Mouse (Mus musculus): ENCODE data around the gene Galt. TPM values are rescaled to one million over a fixed set of nuclear protein-coding genes. Genes with fewer than 3 reads are reported as not detected.

The Galt gene
- 269 and 276 TPM in 2 replicates for polyA plus RNA-seq (2012; rRNA removed)

DNA sequence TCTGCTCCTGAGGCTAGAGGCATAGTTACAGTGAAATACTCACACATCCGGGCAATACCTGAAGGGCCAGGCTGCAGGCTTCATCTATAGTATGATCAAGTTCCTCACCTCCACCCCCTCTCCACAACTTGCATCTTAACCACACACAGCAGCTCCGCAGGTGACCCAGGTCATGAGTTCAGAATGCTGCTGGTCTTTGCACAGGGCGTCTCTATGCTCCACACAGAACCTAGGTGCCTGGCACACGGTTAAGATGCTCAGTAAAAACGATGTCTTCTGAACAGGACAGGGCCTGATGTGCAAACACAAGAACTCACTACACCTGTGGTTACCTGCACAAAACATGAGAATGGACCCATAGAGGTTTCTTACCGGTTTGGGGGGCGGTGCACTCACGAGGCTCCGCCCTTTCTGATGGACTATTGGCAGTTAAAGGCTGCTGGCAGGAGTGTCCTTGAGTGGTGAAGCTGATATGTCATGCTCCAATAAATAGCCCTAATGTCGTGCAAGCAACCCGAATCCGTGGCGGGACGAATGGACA is at the start of gene Galt:
Galt (plus strand) TSS at position 432 of the 541 bp plus-strand sequence.
- H3K27ac ChIP-seq (ENCODE audit: insufficient read depth, low read length): peak within 1 kb of the TSS; percentile 90
- peaks cover 10% of the 10 kb centered on the region for H3K4me1 ChIP-seq (ENCODE audit: control insufficient read depth, insufficient read depth, low read length)
- H3K4me3 ChIP-seq (ENCODE audit: insufficient read depth, low read length): peak within 1 kb of the TSS; percentile 67
- TF ChIP-seq POLR2A (IDR thresholded peaks at IDR 0.05; ENCODE audit: extremely low read depth, insufficient read depth, low read length): 0 out of 2 replicates have a peak, but pooled peaks have one; percentile 44
- no peak for TF ChIP-seq CTCF (IDR thresholded peaks at IDR 0.05; ENCODE audit: extremely low read depth, insufficient read depth, low read length)

DNA sequence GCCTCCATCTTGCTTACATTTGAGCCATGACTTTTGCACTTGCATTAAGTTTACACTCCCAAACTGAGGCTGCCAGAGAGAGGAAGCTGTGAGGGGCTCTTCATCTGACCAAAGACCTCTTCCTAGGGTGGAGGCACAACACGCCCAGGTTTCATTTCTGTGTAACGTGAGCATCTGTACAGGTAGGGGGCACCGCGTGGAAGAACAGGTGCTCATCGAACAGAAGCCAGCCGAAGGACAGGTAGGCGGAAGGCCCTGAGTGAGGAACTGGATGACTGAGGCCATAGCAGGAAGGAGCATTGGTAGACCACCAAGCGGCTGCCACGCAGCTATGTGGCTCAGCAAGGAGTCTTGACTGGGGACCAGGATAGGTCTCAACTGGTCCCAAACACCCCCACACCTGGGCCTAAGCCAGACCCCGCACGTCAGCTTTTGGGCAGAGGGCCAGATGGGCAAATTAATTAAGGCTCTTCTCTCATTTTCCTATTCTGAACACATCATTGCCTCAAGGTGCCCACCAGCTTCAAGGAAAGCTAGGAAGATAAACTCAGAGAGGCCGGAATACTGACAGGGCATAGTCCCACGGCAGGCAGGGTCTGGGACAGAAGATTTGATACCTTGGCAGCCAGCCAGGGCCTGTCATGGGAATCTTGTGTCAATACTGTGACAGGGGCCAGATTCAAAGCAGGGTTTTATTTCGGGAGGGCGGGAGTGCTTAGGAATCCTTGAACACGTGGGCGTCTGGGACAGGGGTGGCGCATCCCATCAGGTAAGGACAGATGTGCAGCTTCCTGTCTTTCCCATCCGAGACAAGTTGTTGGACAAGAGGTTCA is 48.9 kb upstream of the Galt start:
- no peak overlapping the region for H3K27ac ChIP-seq (ENCODE audit: insufficient read depth, low read length)
- TF ChIP-seq CTCF (IDR thresholded peaks at IDR 0.05; ENCODE audit: extremely low read depth, insufficient read depth, low read length) (no peak), POLR2A (IDR thresholded peaks at IDR 0.05; ENCODE audit: extremely low read depth, insufficient read depth, low read length) (no peak)

GRCm38 (mm10) chr4:41707011-41707535 is 48.0 kb upstream of the Galt start:
- H3K4me1 ChIP-seq (ENCODE audit: control insufficient read depth, insufficient read depth, low read length): peaks cover 5% of the 10 kb centered on the region; the same call in 1 of the 2 replicates
- no peak overlapping the region for H3K4me3 ChIP-seq (ENCODE audit: insufficient read depth, low read length)
- no peak overlapping the region for H3K27ac ChIP-seq (ENCODE audit: insufficient read depth, low read length)
- TF ChIP-seq POLR2A (IDR thresholded peaks at IDR 0.05; ENCODE audit: extremely low read depth, insufficient read depth, low read length): no peak
- peak; percentile 67 for TF ChIP-seq CTCF (IDR thresholded peaks at IDR 0.05; ENCODE audit: extremely low read depth, insufficient read depth, low read length)

More for the DNA sequence above, 48.9 kb upstream of the Galt start:
- 0 out of 2 replicates have a peak, but pooled peaks cover 3% of the 10 kb centered on the region for H3K4me1 ChIP-seq (ENCODE audit: control insufficient read depth, insufficient read depth, low read length)
- H3K4me3 ChIP-seq (ENCODE audit: insufficient read depth, low read length): no peak overlapping the region

DNA sequence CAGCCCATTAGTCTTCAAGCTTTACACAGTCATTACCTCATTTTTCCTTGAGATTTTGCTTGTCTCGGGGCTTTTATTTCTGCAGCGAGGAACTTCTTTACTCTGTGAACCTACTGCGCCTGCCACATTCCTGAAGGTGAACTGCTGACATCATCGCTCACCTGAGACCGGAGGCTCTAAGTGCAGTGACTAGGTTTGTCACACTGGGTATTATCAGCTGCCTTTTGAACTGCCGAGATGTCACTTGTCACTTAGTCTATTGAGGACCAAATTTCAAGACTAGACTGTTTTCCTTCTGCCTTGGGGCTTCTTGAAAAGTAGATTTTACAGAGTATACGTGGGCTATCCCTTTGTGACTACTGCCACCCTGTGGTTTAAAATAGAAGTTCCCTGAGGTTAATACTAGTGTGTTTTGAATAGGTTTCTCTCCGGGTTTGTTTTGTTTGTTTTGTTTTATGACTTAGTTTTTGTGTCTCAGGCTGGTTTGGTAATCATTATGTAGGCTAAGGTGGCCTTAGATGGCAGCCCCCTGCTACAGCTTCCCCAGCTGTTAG is 46.8 kb upstream of the Galt start:
- no peak for TF ChIP-seq POLR2A (IDR thresholded peaks at IDR 0.05; ENCODE audit: extremely low read depth, insufficient read depth, low read length)
- peak; percentile 15; the same call in 1 of the 2 replicates for TF ChIP-seq CTCF (IDR thresholded peaks at IDR 0.05; ENCODE audit: extremely low read depth, insufficient read depth, low read length)
- Histone ChIP-seq H3K27ac (ENCODE audit: insufficient read depth, low read length) (no peak overlapping the region), H3K4me3 (ENCODE audit: insufficient read depth, low read length) (no peak overlapping the region), H3K4me1 (ENCODE audit: control insufficient read depth, insufficient read depth, low read length) (peaks cover 7% of the 10 kb centered on the region; the same call in 1 of the 2 replicates)

DNA sequence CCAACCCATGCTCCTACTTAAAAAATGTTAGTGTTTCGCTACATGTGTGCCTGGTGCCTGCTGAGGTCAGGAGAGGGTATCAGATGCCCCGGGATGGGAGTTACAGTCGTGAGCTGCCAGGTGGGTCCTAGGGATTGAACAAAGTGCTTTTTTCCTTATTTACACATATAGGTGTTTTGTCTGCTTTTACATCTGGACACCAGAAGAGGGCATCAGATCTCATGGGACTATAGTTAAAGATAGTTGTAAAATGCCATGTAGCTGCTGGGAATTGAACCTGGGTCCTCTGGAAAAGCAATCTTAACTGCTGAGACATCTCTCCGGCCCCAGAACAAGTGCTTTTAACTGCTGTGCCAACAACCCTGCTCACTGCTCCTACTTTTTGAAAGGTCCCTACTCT is 44.8 kb upstream of the Galt start:
- no peak for TF ChIP-seq CTCF (IDR thresholded peaks at IDR 0.05; ENCODE audit: extremely low read depth, insufficient read depth, low read length)
- TF ChIP-seq POLR2A (IDR thresholded peaks at IDR 0.05; ENCODE audit: extremely low read depth, insufficient read depth, low read length): no peak
- Histone ChIP-seq H3K27ac (ENCODE audit: insufficient read depth, low read length) (no peak overlapping the region), H3K4me1 (ENCODE audit: control insufficient read depth, insufficient read depth, low read length) (peaks cover 7% of the 10 kb centered on the region; the same call in 1 of the 2 replicates), H3K4me3 (ENCODE audit: insufficient read depth, low read length) (no peak overlapping the region)

DNA sequence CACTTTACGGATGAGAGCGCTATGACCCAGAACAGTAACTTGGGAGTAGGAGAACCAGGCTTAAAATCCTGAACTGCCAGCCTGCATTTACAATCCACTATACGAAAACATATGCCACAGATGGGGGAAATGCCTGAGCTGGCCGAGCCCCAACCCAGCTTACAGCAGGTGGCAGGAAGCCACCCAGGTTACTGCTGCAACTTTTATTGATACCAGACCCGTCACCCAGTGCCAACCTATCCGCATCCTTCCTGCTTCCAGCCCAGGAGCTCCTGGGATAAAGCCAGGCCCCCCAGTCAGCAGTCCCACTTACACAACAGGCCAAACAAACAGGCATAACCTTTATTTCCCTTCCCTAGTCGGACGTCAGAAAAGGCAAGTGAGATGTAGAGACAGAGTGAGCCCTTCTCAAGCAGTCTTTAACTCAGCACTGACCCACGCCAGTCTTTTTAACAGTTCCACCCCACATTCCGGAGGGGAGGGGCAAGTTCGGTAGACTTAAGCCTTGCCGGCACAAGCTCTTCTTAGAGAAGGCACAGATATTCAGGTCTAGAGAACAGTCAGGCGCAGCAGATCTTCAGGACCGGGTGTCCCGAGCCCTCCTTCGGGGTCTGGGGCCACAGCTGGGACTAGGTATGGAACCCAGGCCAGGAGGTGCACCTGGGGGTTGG is 43.2 kb upstream of the Galt start:
- TF ChIP-seq CTCF (IDR thresholded peaks at IDR 0.05; ENCODE audit: extremely low read depth, insufficient read depth, low read length) (no peak), POLR2A (IDR thresholded peaks at IDR 0.05; ENCODE audit: extremely low read depth, insufficient read depth, low read length) (no peak)
- Histone ChIP-seq H3K4me3 (ENCODE audit: insufficient read depth, low read length) (peak overlapping the region; percentile 85; the same call in 1 of the 2 replicates), H3K4me1 (ENCODE audit: control insufficient read depth, insufficient read depth, low read length) (peaks cover 6% of the 10 kb centered on the region; the same call in 1 of the 2 replicates), H3K27ac (ENCODE audit: insufficient read depth, low read length) (no peak overlapping the region)

- TF ChIP-seq POLR2A (IDR thresholded peaks at IDR 0.05; ENCODE audit: extremely low read depth, insufficient read depth, low read length): no peak
- no peak for TF ChIP-seq CTCF (IDR thresholded peaks at IDR 0.05; ENCODE audit: extremely low read depth, insufficient read depth, low read length)
- Histone ChIP-seq H3K4me1 (ENCODE audit: control insufficient read depth, insufficient read depth, low read length) (peaks cover 4% of the 10 kb centered on the region; the same call in 1 of the 2 replicates), H3K4me3 (ENCODE audit: insufficient read depth, low read length) (peak overlapping the region; percentile 85), H3K27ac (ENCODE audit: insufficient read depth, low read length) (no peak overlapping the region; the same call in 1 of the 2 replicates)
Measured at GRCm38 (mm10) chr4:41712421-41713196, 42.4 kb upstream of the Galt start.

- peaks cover 4% of the 10 kb centered on the region; the same call in 1 of the 2 replicates for H3K4me1 ChIP-seq (ENCODE audit: control insufficient read depth, insufficient read depth, low read length)
- H3K27ac ChIP-seq (ENCODE audit: insufficient read depth, low read length): peak within 1 kb of the TSS; percentile 74
- peak within 1 kb of the TSS; percentile 85 for H3K4me3 ChIP-seq (ENCODE audit: insufficient read depth, low read length)
- TF ChIP-seq CTCF (IDR thresholded peaks at IDR 0.05; ENCODE audit: extremely low read depth, insufficient read depth, low read length) (no peak), POLR2A (IDR thresholded peaks at IDR 0.05; ENCODE audit: extremely low read depth, insufficient read depth, low read length) (peak; percentile 71; the same call in 1 of the 2 replicates)
Measured at GRCm38 (mm10) chr4:41713197-41714067, 41.6 kb upstream of the Galt start, which contains the start of gene Rpp25l. Gene Rpp25l (minus strand): TSS chr4:41713534.
